Mouse (Mus musculus) megakaryocyte progenitor cell, adult 5-6 weeks (primary cell): Measurements from ENCODE around the gene Nme3. TPM values are rescaled to one million over a fixed set of nuclear protein-coding genes. Genes with fewer than 3 reads are reported as not detected.
"Not testable (repeated sequence)": the region's sequence is repeated elsewhere in the genome, so short reads cannot be mapped to it uniquely, and the experiment has no call there.

ENCODE experiments used
- ATAC-seq: replicated peaks from 2 replicates; pipeline ENCODE4 v1.8.0; 2016; ENCODE audit warnings: mild to moderate bottlenecking, moderate TSS enrichment, inconsistent platforms; ENCODE audit not compliant: poor library complexity
- total RNA-seq, 2 experiments: library from RNA; stranded (forward) in 1 of 2; stranded (reverse) in 1 of 2; fragments of 157-497, 149-512 nt in 1 of 2; fragments of 200-1000 nt in 1 of 2; gene quantifications; 2 replicates each; pipeline versions ENCODE4 v1.2.3 to v1.2.4; 2015 to 2017

Gene Nme3
- total RNA-seq, 2 experiments from 2014 or later: 17.0 to 32.1 TPM

DNA sequence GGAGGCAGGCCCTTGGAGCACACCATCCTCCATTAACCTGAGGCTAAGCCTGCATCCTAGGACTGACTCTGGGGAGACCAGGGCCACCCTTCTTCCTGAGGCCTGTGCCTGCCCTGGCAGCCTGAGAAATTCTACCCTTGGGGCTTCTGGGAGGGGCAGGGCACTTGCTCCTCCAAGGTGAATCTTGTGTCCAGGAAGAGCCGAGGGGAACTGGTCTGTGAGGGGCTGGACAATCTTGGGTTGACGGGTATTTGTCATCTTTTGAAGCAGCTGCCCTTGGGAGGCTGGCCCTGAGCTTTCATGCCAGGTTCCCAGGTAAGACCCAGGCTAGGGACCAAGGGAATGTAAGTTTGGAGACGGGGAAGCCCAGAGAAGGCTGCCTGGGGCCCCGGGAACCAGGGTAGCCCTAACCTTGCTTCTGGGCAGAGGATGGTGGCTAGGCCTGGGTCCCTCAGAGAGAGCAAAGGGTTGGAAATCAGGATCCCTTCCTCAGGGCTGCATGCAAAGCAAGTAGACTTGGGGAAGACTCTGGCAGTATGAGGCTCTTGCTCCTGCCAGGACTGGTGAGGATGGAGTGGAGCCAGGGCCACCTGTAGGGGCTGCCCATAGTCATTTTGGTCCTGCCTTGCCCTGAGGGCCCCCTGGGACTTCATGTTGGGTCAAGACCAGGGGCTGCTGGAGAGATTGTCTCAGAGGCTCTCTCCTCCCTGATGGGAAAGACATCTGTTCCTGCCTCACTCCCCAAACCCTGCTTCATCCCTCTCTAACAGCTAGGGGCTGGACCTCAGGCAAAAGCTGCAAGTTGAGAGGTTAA, 1.9 kb downstream of the Nme3 start:
- ATAC-seq: no peak

DNA sequence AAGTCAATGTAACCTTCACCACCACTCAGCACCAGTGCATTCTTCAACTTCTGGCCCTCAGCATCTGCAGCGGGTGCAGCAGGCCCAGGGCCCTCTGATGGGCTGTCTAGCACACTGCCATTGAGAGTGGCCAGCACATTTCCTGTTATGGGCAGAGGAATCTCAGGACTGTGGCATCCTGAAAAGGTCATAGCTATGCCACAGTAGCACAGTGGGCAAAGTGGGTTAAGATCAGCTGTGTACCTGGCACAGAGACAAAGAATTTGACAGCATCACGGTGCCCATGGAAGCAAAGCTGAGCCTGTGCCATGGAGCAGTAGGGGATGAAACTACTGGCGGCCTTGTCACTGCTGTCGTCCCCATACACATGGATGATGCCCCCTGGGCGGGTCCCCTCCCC, 2.9 kb downstream of the Nme3 start:
- ATAC-seq: no peak

GRCm38 (mm10) chr17:24900014-24900413, 3.7 kb downstream of the Nme3 start:
- no peak for ATAC-seq

- ATAC-seq: no peak
Observed at GRCm38 (mm10) chr17:24902124-24902523, 5.8 kb downstream of the Nme3 start.

DNA sequence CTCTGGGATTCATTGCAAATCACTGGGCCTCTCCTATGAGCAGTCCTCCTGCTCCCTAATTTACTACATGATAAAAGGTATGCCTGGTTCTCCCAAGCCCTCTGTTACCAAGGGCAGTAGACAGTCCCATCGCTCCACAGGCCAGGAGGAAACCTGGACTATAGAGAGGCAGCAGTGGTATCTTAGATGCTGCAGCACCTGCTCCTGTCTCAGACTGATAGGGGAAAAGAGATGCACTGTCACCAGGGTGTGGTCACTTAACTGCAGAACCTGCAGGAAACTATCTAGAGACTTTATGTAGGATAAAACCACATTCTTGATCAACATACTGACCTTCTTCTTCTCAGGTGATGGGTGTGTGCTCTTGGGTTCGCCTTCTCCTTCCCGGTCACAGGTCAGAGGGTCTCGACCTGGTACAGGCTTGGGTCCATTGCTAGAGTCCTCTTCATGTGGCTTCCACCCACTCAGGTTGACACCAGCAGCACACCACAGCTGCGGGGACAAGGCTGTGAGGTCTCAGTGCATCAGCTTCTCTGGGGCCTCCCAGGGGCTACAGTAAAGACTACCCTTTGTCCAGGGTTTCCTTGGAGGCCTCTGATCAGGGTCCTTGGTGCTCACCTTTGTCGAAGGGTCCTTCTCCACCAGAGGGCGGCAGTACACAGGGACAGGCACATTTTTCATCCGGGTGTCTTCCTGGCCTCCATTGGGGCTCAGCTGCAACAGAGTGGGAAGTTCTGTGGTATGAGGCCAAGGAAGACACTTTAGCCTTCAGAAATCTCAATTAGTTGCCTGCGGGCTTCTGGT, 6.6 kb downstream of the Nme3 start:
- ATAC-seq: peak; percentile 93

- no peak for ATAC-seq
Observed at GRCm38 (mm10) chr17:24903767-24904166, 7.5 kb downstream of the Nme3 start.

DNA sequence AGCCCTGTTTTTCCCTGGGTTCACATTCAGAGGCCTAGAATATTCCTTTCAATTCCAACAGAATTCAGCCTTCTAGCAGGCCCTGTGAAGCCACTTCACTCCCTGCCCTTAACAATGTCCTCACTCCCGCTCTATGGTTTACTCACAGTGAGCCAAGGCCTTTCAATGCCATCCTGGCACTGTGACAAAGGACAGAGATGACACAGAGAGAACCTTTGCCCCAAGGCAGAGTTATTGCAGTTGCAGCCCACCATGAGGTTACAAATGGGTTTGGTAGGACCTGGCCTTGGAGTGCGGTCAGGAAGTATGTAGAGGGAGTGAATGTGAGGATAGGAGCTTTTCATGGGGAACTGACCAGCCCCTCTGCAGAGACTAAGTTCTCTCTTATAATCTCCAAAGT, 11.3 kb downstream of the Nme3 start:
- ATAC-seq: no peak

DNA sequence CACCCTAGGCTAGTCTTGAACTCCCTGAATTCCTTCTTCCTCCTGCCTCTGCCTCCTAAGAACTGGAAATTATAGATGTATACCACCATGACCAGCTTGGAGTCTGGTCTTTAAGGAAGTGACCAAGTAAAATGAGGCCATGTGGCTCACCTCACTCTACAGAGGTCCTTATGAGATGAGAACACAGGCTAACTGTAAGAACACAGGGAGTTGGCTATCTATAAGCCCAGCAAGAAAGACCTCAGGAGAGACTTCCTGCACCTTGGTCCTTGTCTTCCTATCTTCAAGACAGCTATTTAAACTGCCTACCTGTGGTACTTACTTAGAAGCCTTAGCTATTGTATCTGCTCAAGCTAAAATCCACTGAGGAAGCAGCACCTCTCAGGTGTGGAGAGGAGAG, 17.7 kb downstream of the Nme3 start:
- ATAC-seq: no peak

- no peak for ATAC-seq
Observed at GRCm38 (mm10) chr17:24923246-24923645, 26.9 kb downstream of the Nme3 start.

DNA sequence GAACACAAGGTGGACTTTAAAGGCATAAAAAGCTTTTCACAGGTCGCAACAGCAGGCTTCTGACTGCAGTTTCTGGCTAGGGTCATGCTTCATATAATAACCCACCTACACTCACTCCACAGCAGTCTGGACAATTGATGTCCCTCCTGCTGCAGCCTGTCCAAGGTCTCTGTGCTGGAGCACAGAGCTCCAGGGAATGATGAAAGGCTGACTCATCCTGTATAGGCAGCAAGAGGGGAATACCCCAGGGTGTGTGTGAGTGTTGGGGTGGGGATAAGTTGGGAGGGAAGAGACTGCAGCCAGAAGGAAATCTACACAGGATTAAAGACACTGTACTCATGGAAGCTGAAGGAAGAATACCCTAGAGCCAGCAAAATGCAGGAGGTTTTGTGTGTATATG, 33.2 kb downstream of the Nme3 start:
- no peak for ATAC-seq

- ATAC-seq: no peak
Observed at GRCm38 (mm10) chr17:24932431-24932830, 36.1 kb downstream of the Nme3 start.

DNA sequence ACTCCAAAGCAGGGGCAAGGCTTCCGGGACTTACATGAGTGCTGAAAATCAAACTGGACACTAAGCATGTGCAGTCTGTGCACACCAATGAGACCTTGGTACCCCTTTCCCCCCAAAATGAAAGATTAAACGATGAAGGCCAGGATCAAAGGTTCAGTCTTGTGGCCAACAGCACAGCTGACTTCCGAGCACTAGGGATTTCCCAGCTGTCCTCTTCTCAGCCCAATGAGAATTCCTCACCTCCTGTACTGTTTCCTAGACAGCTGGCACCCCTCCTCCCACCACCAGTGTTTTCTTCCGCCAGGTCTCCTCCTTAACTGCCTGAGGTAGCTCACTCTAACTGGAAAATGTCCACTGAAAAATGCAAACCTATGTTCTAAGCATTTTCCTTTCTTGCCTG, 36.9 kb downstream of the Nme3 start:
- no peak for ATAC-seq

GRCm38 (mm10) chr17:24934926-24935325, 38.6 kb downstream of the Nme3 start:
- no peak for ATAC-seq

- ATAC-seq: no peak
Observed at GRCm38 (mm10) chr17:24935666-24936065, 39.4 kb downstream of the Nme3 start.

DNA sequence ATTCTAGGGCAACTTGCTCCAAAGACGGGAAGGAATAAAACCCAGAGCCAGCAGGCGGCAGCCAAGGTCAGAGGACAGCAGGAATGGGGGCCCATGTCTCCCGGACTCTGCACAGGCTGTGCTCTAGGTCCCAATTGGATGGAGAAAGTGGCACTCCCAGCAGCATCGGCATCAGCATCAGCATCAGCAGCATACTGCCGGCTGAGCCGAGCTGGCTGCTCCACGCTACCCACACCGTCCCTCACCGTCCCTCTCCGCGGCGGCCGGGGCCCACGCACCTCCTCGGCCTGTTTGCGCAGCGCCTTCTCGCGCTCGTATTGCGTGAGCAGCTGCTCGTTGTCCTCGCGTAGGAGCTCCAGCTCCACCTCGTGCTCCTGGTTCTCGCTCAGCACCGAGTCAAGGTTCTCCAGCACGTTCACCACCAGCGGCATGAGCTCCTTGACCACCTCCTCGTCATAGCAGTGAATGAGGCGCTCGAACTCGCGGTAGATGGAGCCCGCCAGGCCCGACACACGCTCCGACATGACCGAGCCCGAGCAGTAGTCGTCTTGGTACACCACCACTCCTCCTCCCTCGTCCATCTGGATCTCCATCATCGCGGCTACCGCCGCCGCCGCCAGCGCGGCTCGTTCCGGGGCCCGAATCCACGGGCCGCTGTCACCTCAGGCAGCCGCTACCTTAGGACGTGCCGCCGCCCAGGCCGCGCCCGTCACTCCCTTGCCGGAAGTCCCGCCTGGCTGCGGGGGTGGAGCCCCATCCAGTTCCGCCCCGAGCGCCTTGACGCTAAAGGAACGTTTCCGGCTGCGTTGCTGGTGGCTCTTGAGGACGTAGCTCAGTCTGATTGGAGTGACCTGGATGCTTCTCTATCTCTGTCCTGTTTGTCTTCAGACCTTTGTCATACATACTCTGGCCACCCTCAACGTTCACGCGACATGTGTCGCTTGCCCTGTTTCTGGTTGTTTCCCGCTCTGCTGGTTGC, 40.2 kb downstream of the Nme3 start, which contains the start of gene Mapk8ip3:
Mapk8ip3 (minus strand) TSS at position 719 of the 979 bp plus-strand sequence.
- ATAC-seq: peak; percentile 94

GRCm38 (mm10) chr17:24937266-24937665, 41.0 kb downstream of the Nme3 start:
- no peak for ATAC-seq

GRCm38 (mm10) chr17:24942453-24942852, 46.2 kb downstream of the Nme3 start:
- ATAC-seq: peak; percentile 88

GRCm38 (mm10) chr17:24943036-24943435, 46.7 kb downstream of the Nme3 start:
- no peak for ATAC-seq

DNA sequence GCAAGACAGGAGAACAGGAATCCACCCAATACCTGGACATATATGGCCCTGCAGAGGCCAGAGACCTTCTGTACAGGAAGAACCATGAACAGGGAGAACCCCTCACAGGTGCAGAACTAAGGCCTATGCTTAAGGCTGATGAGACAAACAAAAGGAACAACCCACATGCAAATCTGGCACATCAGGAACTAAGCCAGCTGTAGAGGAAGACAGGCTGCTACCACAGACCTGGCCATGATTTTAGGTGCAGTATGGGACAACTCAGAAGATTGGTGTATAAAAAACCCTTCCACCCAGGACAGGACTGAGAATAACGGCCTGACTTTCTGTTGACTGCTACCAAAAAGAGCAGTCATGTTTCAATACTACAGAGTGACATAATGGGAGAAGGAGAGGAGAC, 47.3 kb downstream of the Nme3 start:
- ATAC-seq: not testable (repeated sequence)
